Mouse (Mus musculus): ENCODE measurements at regions not wholly inside any gene's neighbourhood (a gene's known extent, or its start where the extent isn't known, plus 50 kb on each side); places are given as distances from the start of the nearest gene placed in this dataset.

- Histone ChIP-seq H3K27me3 (ENCODE audit: control insufficient read depth, insufficient read depth, low read length) (no peaks in the 10 kb centered on the region), H3K4me3 (replicated peaks; ENCODE audit: insufficient read depth, low read depth, low read length) (no peak overlapping the region), H3K27ac (ENCODE audit: insufficient read depth, low read length) (no peak overlapping the region), H3K4me1 (ENCODE audit: control insufficient read depth, insufficient read depth, low read length) (no peaks in the 10 kb centered on the region)
- WGBS: 86% methylated on average over 5 of the region's 5 CpGs
- no peak for DNase-seq
- TF ChIP-seq CTCF (IDR thresholded peaks at IDR 0.05; ENCODE audit: borderline replicate concordance, insufficient read depth, low read depth, low read length): no peak
- no peak for TF ChIP-seq POLR2A (IDR thresholded peaks at IDR 0.05; ENCODE audit: borderline replicate concordance, insufficient read depth, low read length)
These were observed 432.6 kb downstream of the Mctp2 start for GRCm38 (mm10) chr7:71873817-71874216.

GRCm38 (mm10) chr7:71872912-71873311 is 433.5 kb downstream of the Mctp2 start:
- Histone ChIP-seq H3K27me3 (ENCODE audit: control insufficient read depth, insufficient read depth, low read length) (no peaks in the 10 kb centered on the region), H3K4me3 (replicated peaks; ENCODE audit: insufficient read depth, low read depth, low read length) (no peak overlapping the region), H3K27ac (ENCODE audit: insufficient read depth, low read length) (no peak overlapping the region), H3K4me1 (ENCODE audit: control insufficient read depth, insufficient read depth, low read length) (no peaks in the 10 kb centered on the region)
- TF ChIP-seq CTCF (IDR thresholded peaks at IDR 0.05; ENCODE audit: borderline replicate concordance, insufficient read depth, low read depth, low read length): no peak
- no peak for TF ChIP-seq POLR2A (IDR thresholded peaks at IDR 0.05; ENCODE audit: borderline replicate concordance, insufficient read depth, low read length)
- no peak for DNase-seq
- 86% methylated on average over 6 of the region's 6 CpGs for WGBS

- H3K27ac ChIP-seq (ENCODE audit: insufficient read depth, low read length): no peak overlapping the region
- H3K4me1 ChIP-seq (ENCODE audit: control insufficient read depth, insufficient read depth, low read length): no peaks in the 10 kb centered on the region
- no peaks in the 10 kb centered on the region for H3K27me3 ChIP-seq (ENCODE audit: control insufficient read depth, insufficient read depth, low read length)
- 23% methylated on average over 3 of the region's 3 CpGs for WGBS
- TF ChIP-seq POLR2A (IDR thresholded peaks at IDR 0.05; ENCODE audit: borderline replicate concordance, insufficient read depth, low read length): no peak
- peak; percentile 87 for TF ChIP-seq CTCF (IDR thresholded peaks at IDR 0.05; ENCODE audit: borderline replicate concordance, insufficient read depth, low read depth, low read length)
- no peak overlapping the region for H3K4me3 ChIP-seq (replicated peaks; ENCODE audit: insufficient read depth, low read depth, low read length)
- peak; percentile 6 to 31 for DNase-seq
These were observed 439.3 kb downstream of the Mctp2 start for GRCm38 (mm10) chr7:71867090-71867489.

GRCm38 (mm10) chr7:71865371-71866166 is 440.8 kb downstream of the Mctp2 start:
- TF ChIP-seq CTCF (IDR thresholded peaks at IDR 0.05; ENCODE audit: borderline replicate concordance, insufficient read depth, low read depth, low read length) (no peak), POLR2A (IDR thresholded peaks at IDR 0.05; ENCODE audit: borderline replicate concordance, insufficient read depth, low read length) (no peak)
- no peaks in the 10 kb centered on the region for H3K27me3 ChIP-seq (ENCODE audit: control insufficient read depth, insufficient read depth, low read length)
- DNase-seq: no peak
- H3K27ac ChIP-seq (ENCODE audit: insufficient read depth, low read length): no peak overlapping the region
- no peaks in the 10 kb centered on the region for H3K4me1 ChIP-seq (ENCODE audit: control insufficient read depth, insufficient read depth, low read length)
- WGBS: 29% methylated on average over 15 of the region's 15 CpGs
- H3K4me3 ChIP-seq (replicated peaks; ENCODE audit: insufficient read depth, low read depth, low read length): no peak overlapping the region

- no peaks in the 10 kb centered on the region for H3K4me1 ChIP-seq (ENCODE audit: control insufficient read depth, insufficient read depth, low read length)
- no peak overlapping the region for H3K27ac ChIP-seq (ENCODE audit: insufficient read depth, low read length)
- H3K4me3 ChIP-seq (replicated peaks; ENCODE audit: insufficient read depth, low read depth, low read length): no peak overlapping the region
- no peak for TF ChIP-seq POLR2A (IDR thresholded peaks at IDR 0.05; ENCODE audit: borderline replicate concordance, insufficient read depth, low read length)
- TF ChIP-seq CTCF (IDR thresholded peaks at IDR 0.05; ENCODE audit: borderline replicate concordance, insufficient read depth, low read depth, low read length): no peak
- H3K27me3 ChIP-seq (ENCODE audit: control insufficient read depth, insufficient read depth, low read length): no peaks in the 10 kb centered on the region
- DNase-seq: no peak
- 76% methylated on average over 3 of the region's 3 CpGs for WGBS
These were observed 453.5 kb downstream of the Mctp2 start for GRCm38 (mm10) chr7:71852864-71853263.

- 77% methylated on average over 6 of the region's 6 CpGs for WGBS
- Histone ChIP-seq H3K27me3 (ENCODE audit: control insufficient read depth, insufficient read depth, low read length) (no peaks in the 10 kb centered on the region), H3K4me1 (ENCODE audit: control insufficient read depth, insufficient read depth, low read length) (no peaks in the 10 kb centered on the region), H3K27ac (ENCODE audit: insufficient read depth, low read length) (no peak overlapping the region), H3K4me3 (replicated peaks; ENCODE audit: insufficient read depth, low read depth, low read length) (no peak overlapping the region)
- no peak for DNase-seq
- TF ChIP-seq POLR2A (IDR thresholded peaks at IDR 0.05; ENCODE audit: borderline replicate concordance, insufficient read depth, low read length) (no peak), CTCF (IDR thresholded peaks at IDR 0.05; ENCODE audit: borderline replicate concordance, insufficient read depth, low read depth, low read length) (no peak)
These were observed 457.2 kb downstream of the Mctp2 start for GRCm38 (mm10) chr7:71849174-71849573.

- no peak overlapping the region for H3K4me3 ChIP-seq (replicated peaks; ENCODE audit: insufficient read depth, low read depth, low read length)
- H3K27ac ChIP-seq (ENCODE audit: insufficient read depth, low read length): no peak overlapping the region
- DNase-seq: no peak
- no peak for TF ChIP-seq CTCF (IDR thresholded peaks at IDR 0.05; ENCODE audit: borderline replicate concordance, insufficient read depth, low read depth, low read length)
- no peak for TF ChIP-seq POLR2A (IDR thresholded peaks at IDR 0.05; ENCODE audit: borderline replicate concordance, insufficient read depth, low read length)
- no peaks in the 10 kb centered on the region for H3K27me3 ChIP-seq (ENCODE audit: control insufficient read depth, insufficient read depth, low read length)
- WGBS: 81% methylated on average over 6 of the region's 6 CpGs
- H3K4me1 ChIP-seq (ENCODE audit: control insufficient read depth, insufficient read depth, low read length): no peaks in the 10 kb centered on the region
These were observed 468.6 kb downstream of the Mctp2 start for GRCm38 (mm10) chr7:71837845-71838244.

GRCm38 (mm10) chr7:71831790-71832525 is 474.4 kb downstream of the Mctp2 start:
- Histone ChIP-seq H3K27me3 (ENCODE audit: control insufficient read depth, insufficient read depth, low read length) (no peaks in the 10 kb centered on the region), H3K4me3 (replicated peaks; ENCODE audit: insufficient read depth, low read depth, low read length) (no peak overlapping the region), H3K27ac (ENCODE audit: insufficient read depth, low read length) (no peak overlapping the region), H3K4me1 (ENCODE audit: control insufficient read depth, insufficient read depth, low read length) (no peaks in the 10 kb centered on the region)
- DNase-seq: no peak
- TF ChIP-seq CTCF (IDR thresholded peaks at IDR 0.05; ENCODE audit: borderline replicate concordance, insufficient read depth, low read depth, low read length): no peak
- no peak for TF ChIP-seq POLR2A (IDR thresholded peaks at IDR 0.05; ENCODE audit: borderline replicate concordance, insufficient read depth, low read length)
- WGBS: 85% methylated on average over 3 of the region's 3 CpGs

All from cerebellum, adult 2 months (tissue).